Mouse (Mus musculus) liver, embryonic 13.5 days (tissue): ENCODE results near the gene Rasgef1b. TPM values are rescaled to one million over a fixed set of nuclear protein-coding genes. Genes with fewer than 3 reads are reported as not detected.
A peak's percentile ranks its signal among the peaks of the same experiment; 100 is the strongest.

Experiments
- ATAC-seq: fragments of 200-750 bp; cut with Nextera tagmentation; 2 replicates; pipeline ENCODE4 v1.8.0; 2017; ENCODE audit warnings: low read depth, mild to moderate bottlenecking, moderate number of reproducible peaks, moderate library complexity
- DNase-seq: peaks from one replicate; pipeline ENCODE4 v3.0.0; 2022
- H3K27ac ChIP-seq: fragments of 300-500 bp; sonication (generic); 2 replicates; pipeline ENCODE4 v1.5.1; 2015; ENCODE audit warnings: moderate library complexity, mild to moderate bottlenecking, inconsistent platforms
- H3K27me3 ChIP-seq: fragments of 300-500 bp; sonication (generic); 2 replicates; pipeline ENCODE4 v1.6.1; 2015; ENCODE audit warnings: mild to moderate bottlenecking, inconsistent platforms
- H3K36me3 ChIP-seq: fragments of 300-500 bp; sonication (generic); 2 replicates; pipeline ENCODE4 v1.6.1; 2015; ENCODE audit warnings: mild to moderate bottlenecking, inconsistent platforms
- H3K4me1 ChIP-seq: fragments of 300-500 bp; sonication (generic); replicated peaks from 2 replicates; pipeline ENCODE4 v1.6.1; 2015; ENCODE audit warnings: inconsistent platforms
- H3K4me2 ChIP-seq: fragments of 300-500 bp; sonication (generic); 2 replicates; pipeline ENCODE4 v1.6.1; 2015; ENCODE audit warnings: inconsistent platforms, mild to moderate bottlenecking, moderate library complexity
- H3K4me3 ChIP-seq: fragments of 300-500 bp; sonication (generic); replicated peaks from 2 replicates; pipeline ENCODE4 v1.5.1; 2015; ENCODE audit warnings: mild to moderate bottlenecking, inconsistent platforms
- H3K9ac ChIP-seq: fragments of 300-500 bp; sonication (generic); 2 replicates; pipeline ENCODE4 v1.6.1; 2015; ENCODE audit warnings: mild to moderate bottlenecking, inconsistent platforms
- H3K9me3 ChIP-seq: fragments of 300-500 bp; sonication (generic); replicated peaks from 2 replicates; pipeline ENCODE4 v1.6.1; 2016; ENCODE audit warnings: inconsistent platforms
- WGBS: fragments of 180-500 bp; shearing (Covaris S2); methylation state at CpG from one replicate; pipeline ENCODE4 v1.1.7; 2015; ENCODE audit not compliant: insufficient replicate concordance; 5-methylcytosine and 5-hydroxymethylcytosine counted together
- polyA plus RNA-seq: library from polyadenylated mRNA; unstranded; fragments of >200 nt; fragmentation: Nextera tagmentation; extraction: Ambion mirVana; gene quantifications from 2 replicates; pipeline ENCODE4 v1.2.1, GENCODE M21; 2015

Gene Rasgef1b
- polyA plus RNA-seq, 1 experiment from 2014 or later = 4.3 TPM

DNA sequence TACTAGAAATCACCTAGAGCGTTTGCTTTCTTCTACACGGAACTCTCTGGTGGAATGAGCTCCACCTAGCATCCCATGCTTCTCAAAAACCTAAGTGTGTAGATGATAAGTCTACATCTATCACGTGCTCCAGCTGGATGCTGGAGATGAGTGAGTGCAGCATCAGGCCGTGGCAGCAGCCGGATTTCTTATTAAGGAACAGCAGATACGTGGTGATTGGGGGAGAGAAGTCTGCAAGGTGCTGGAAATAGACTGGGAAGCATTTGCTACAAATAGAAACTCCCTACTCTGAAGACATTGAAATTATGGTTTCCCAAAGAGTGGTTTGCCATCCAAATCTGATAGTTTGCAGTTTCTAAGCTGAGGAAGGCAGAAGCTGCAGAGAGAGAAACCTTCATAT is 269.9 kb downstream of the Rasgef1b start:
- ATAC-seq = no peak
- no peak overlapping the region for H3K27ac ChIP-seq
- no peaks in the 10 kb centered on the region for H3K4me1 ChIP-seq
- H3K4me2 ChIP-seq = no peak overlapping the region
- no peaks in the 10 kb centered on the region for H3K9me3 ChIP-seq
- DNase-seq = no peak
- H3K27me3 ChIP-seq = no peaks in the 10 kb centered on the region
- H3K36me3 ChIP-seq = no peaks in the 10 kb centered on the region
- WGBS = 70% methylated on average over 6 of the region's 6 CpGs
- no peak overlapping the region for H3K9ac ChIP-seq
- no peak overlapping the region for H3K4me3 ChIP-seq

DNA sequence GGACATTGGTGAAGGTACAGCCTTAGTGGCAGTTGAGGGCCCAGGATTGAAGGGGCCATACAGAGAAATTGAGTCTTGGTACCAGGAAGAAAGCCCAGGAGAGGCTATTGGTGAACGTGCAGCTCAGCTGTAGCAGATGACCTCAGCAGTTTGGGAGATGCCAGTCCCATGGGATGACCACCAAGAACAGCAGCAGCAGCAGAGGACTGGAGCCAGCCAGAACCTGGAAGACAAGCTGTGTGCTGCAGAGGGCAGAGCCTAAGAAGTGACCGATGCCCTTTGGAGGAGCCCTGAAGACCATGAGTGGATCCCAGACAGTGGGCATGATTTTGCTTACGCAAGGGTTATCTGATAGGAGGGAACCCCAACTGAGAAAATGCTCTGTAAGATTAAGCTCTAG is 271.6 kb downstream of the Rasgef1b start:
- Histone ChIP-seq H3K27me3 (no peaks in the 10 kb centered on the region), H3K4me1 (no peaks in the 10 kb centered on the region), H3K36me3 (no peaks in the 10 kb centered on the region), H3K9ac (no peak overlapping the region), H3K9me3 (no peaks in the 10 kb centered on the region), H3K4me3 (no peak overlapping the region), H3K27ac (no peak overlapping the region), H3K4me2 (no peak overlapping the region)
- DNase-seq (no peak), ATAC-seq (no peak)
- whole genome bisulfite sequencing = 73% methylated on average over 3 of the region's 3 CpGs

DNA sequence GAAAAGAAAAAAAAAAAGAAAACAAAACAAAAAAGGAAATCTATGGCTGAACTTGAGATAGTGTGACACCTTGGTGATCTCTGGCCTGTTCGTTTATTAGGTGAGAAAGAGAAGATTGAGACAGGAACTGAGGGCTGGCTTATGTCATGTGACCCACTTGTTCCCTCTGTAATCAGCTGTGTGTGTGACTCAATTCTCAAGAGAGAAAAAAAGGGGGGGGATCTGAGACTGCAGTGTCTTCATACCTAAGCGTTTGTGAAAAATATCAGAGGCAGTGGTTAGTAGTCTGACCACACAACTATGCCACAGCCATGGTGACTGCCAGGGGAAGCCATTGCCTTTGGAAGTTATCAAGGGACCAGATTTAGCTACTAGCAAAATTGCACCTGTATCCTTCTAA is 276.9 kb downstream of the Rasgef1b start:
- Histone ChIP-seq H3K9ac (no peak overlapping the region), H3K4me3 (no peak overlapping the region), H3K4me1 (no peaks in the 10 kb centered on the region), H3K4me2 (no peak overlapping the region), H3K27ac (no peak overlapping the region), H3K36me3 (no peaks in the 10 kb centered on the region), H3K9me3 (no peaks in the 10 kb centered on the region), H3K27me3 (no peaks in the 10 kb centered on the region)
- ATAC-seq (no peak), DNase-seq (no peak)
- 28% methylated on average over 2 of the region's 2 CpGs for WGBS

DNA sequence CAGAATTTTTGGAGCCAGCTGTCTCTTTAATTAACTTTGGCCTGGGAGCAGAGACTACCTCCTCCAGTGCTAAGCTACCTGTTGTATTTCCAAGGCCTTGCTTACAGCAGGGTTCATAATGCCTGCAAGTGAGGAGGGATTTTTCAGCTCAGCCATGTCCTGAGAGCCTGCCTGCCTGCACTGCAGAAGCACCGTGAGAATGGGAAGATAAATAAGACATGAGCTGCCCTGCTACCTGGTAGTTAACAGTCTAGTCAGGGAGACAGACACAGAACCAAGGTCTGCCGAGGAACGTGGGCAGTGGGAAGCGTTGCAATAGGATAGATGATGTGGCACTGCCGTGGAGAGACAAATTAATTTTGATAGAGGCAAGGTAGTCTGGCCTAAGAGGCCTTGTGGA is 277.4 kb downstream of the Rasgef1b start:
- H3K27me3 ChIP-seq = no peaks in the 10 kb centered on the region
- H3K4me2 ChIP-seq = no peak overlapping the region
- 63% methylated on average over 5 of the region's 5 CpGs for WGBS
- H3K4me1 ChIP-seq = no peaks in the 10 kb centered on the region
- H3K36me3 ChIP-seq = no peaks in the 10 kb centered on the region
- H3K9ac ChIP-seq = no peak overlapping the region
- H3K27ac ChIP-seq = no peak overlapping the region
- no peak for ATAC-seq
- no peaks in the 10 kb centered on the region for H3K9me3 ChIP-seq
- no peak overlapping the region for H3K4me3 ChIP-seq
- no peak for DNase-seq

GRCm38 (mm10) chr5:99450994-99451393 is 277.9 kb downstream of the Rasgef1b start:
- no peak for DNase-seq
- H3K9ac ChIP-seq = no peak overlapping the region
- no peak overlapping the region for H3K4me3 ChIP-seq
- H3K4me1 ChIP-seq = no peaks in the 10 kb centered on the region
- no peak for ATAC-seq
- H3K9me3 ChIP-seq = no peaks in the 10 kb centered on the region
- H3K27ac ChIP-seq = no peak overlapping the region
- 58% methylated on average over 4 of the region's 4 CpGs for WGBS
- H3K36me3 ChIP-seq = no peaks in the 10 kb centered on the region
- no peaks in the 10 kb centered on the region for H3K27me3 ChIP-seq
- H3K4me2 ChIP-seq = no peak overlapping the region

DNA sequence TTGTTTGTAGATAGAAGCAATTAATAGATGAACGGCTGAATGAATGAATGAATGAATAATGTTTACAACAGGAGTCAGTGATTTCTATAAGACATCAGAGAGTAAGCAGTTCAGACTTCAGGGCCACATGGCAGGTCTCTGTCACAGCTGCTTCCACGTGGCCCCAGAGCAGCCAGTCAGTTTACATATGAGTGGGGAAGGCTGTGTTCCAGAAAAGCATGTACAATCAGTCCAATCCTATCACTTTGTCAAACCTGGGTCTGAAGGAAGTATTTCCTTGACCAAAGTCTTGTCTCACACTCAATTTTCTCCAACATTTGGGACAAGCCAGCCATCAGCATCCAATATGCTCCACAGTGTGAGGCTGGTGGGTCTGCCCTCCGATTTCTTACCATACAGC is 278.4 kb downstream of the Rasgef1b start:
- H3K4me2 ChIP-seq = no peak overlapping the region
- H3K4me1 ChIP-seq = no peaks in the 10 kb centered on the region
- no peak overlapping the region for H3K4me3 ChIP-seq
- H3K36me3 ChIP-seq = no peaks in the 10 kb centered on the region
- H3K27ac ChIP-seq = no peak overlapping the region
- H3K9me3 ChIP-seq = no peaks in the 10 kb centered on the region
- ATAC-seq (no peak), DNase-seq (no peak)
- no peaks in the 10 kb centered on the region for H3K27me3 ChIP-seq
- no peak overlapping the region for H3K9ac ChIP-seq
- 57% methylated on average over 3 of the region's 3 CpGs for WGBS

DNA sequence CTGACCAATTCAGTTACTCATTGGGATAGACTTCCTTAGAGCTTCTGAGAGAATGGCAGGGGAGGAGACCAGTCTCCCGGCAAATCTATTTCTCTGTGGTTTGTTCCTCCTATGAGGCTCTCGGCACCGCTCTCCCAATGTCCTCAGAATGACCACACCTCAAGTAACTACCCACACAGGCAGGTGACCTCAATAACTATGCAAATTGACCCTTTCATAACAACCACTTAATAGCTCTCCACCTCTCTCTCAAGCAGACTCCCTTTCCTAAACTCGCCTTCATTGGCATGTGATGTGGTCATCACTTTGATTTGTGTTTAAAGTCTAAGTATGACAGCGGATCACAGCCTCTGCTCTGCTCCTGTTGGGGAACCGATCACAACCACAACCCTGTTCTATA is 281.4 kb downstream of the Rasgef1b start:
- H3K4me2 ChIP-seq = no peak overlapping the region
- no peaks in the 10 kb centered on the region for H3K36me3 ChIP-seq
- H3K9me3 ChIP-seq = no peaks in the 10 kb centered on the region
- H3K4me1 ChIP-seq = no peaks in the 10 kb centered on the region
- no peak for ATAC-seq
- no peak for DNase-seq
- no peak overlapping the region for H3K9ac ChIP-seq
- no peak overlapping the region for H3K4me3 ChIP-seq
- 73% methylated on average over 6 of the region's 6 CpGs for WGBS
- no peak overlapping the region for H3K27ac ChIP-seq
- no peaks in the 10 kb centered on the region for H3K27me3 ChIP-seq

- no peak overlapping the region for H3K27ac ChIP-seq
- no peak for ATAC-seq
- 49% methylated on average over 5 of the region's 5 CpGs for WGBS
These were observed 283.6 kb downstream of the Rasgef1b start for GRCm38 (mm10) chr5:99445242-99445641.

GRCm38 (mm10) chr5:99444777-99445176 is 284.1 kb downstream of the Rasgef1b start:
- Histone ChIP-seq H3K9ac (no peak overlapping the region), H3K4me1 (no peaks in the 10 kb centered on the region), H3K36me3 (no peaks in the 10 kb centered on the region), H3K27ac (no peak overlapping the region), H3K4me3 (no peak overlapping the region), H3K4me2 (no peak overlapping the region), H3K9me3 (no peaks in the 10 kb centered on the region), H3K27me3 (no peaks in the 10 kb centered on the region)
- no peak for ATAC-seq
- 76% methylated on average over 7 of the region's 7 CpGs for WGBS
- no peak for DNase-seq

More at GRCm38 (mm10) chr5:99445242-99445641, 283.6 kb downstream of the Rasgef1b start:
- Histone ChIP-seq H3K9me3 (no peaks in the 10 kb centered on the region), H3K4me1 (no peaks in the 10 kb centered on the region), H3K9ac (no peak overlapping the region), H3K36me3 (no peaks in the 10 kb centered on the region), H3K4me3 (no peak overlapping the region), H3K27me3 (no peaks in the 10 kb centered on the region), H3K4me2 (no peak overlapping the region)
- DNase-seq = no peak

GRCm38 (mm10) chr5:99440109-99440508 is 288.8 kb downstream of the Rasgef1b start:
- Histone ChIP-seq H3K9ac (no peak overlapping the region), H3K4me1 (0 out of 2 replicates have a peak, but pooled peaks cover 2% of the 10 kb centered on the region), H3K4me2 (no peak overlapping the region), H3K27ac (no peak overlapping the region), H3K27me3 (no peaks in the 10 kb centered on the region), H3K36me3 (no peaks in the 10 kb centered on the region), H3K4me3 (no peak overlapping the region), H3K9me3 (no peaks in the 10 kb centered on the region)
- WGBS = 68% methylated on average over 6 of the region's 6 CpGs
- no peak for ATAC-seq
- DNase-seq = no peak

DNA sequence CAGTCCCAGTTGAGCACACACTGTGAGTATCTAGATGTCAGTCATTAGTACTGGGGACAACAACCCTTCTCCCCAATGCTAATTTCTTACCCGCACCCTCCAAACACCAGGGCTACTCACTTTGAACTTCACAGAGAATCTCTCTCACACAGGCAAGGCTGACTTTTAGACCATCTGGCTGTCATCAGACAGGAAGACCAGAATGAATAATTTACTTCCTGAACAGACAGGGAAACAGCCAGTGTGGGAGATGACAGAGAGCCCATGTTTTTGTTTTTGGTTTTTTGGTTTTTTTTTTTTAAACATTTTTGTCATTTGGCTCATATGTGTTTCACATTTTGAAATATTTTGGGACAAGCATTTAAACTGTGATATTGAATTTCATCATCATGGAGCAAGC is 290.3 kb downstream of the Rasgef1b start:
- no peak overlapping the region for H3K4me3 ChIP-seq
- 41% methylated on average over 1 of the region's 1 CpGs for WGBS
- DNase-seq (no peak), ATAC-seq (no peak)
- no peak overlapping the region for H3K4me2 ChIP-seq
- no peaks in the 10 kb centered on the region for H3K27me3 ChIP-seq
- H3K9me3 ChIP-seq = no peaks in the 10 kb centered on the region
- H3K4me1 ChIP-seq = 0 out of 2 replicates have a peak, but pooled peaks cover 2% of the 10 kb centered on the region
- H3K36me3 ChIP-seq = no peaks in the 10 kb centered on the region
- H3K9ac ChIP-seq = no peak overlapping the region
- H3K27ac ChIP-seq = no peak overlapping the region

GRCm38 (mm10) chr5:99434226-99434625 is 294.6 kb downstream of the Rasgef1b start:
- ATAC-seq = peak; percentile 53; the same call in 1 of the 2 replicates

More at GRCm38 (mm10) chr5:99434226-99434625, 294.6 kb downstream of the Rasgef1b start:
- Histone ChIP-seq H3K27me3 (no peaks in the 10 kb centered on the region), H3K4me3 (no peak overlapping the region), H3K9me3 (no peaks in the 10 kb centered on the region), H3K9ac (no peak overlapping the region), H3K36me3 (no peaks in the 10 kb centered on the region), H3K27ac (no peak overlapping the region), H3K4me1 (0 out of 2 replicates have a peak, but pooled peaks cover 2% of the 10 kb centered on the region), H3K4me2 (no peak overlapping the region)
- DNase-seq = no peak
- WGBS = 62% methylated on average over 4 of the region's 4 CpGs
